Mouse (Mus musculus) spleen, postnatal 4 days (tissue): ENCODE measurements around the gene Psmb10.

Experiments
- DNase-seq, 2 experiments: peaks; one replicate each; pipeline ENCODE4 v3.0.0; 2022; ENCODE audit warnings: low spot score in 2 of 2

Gene Psmb10

GRCm38 (mm10) chr8:105937496-105938305 is 543 bp downstream of the Psmb10 start:
- DNase-seq = peak; percentile 44 to 75

GRCm38 (mm10) chr8:105936866-105937475 is 1.3 kb downstream of the Psmb10 start:
- peak; percentile 83 to 89 for DNase-seq

DNA sequence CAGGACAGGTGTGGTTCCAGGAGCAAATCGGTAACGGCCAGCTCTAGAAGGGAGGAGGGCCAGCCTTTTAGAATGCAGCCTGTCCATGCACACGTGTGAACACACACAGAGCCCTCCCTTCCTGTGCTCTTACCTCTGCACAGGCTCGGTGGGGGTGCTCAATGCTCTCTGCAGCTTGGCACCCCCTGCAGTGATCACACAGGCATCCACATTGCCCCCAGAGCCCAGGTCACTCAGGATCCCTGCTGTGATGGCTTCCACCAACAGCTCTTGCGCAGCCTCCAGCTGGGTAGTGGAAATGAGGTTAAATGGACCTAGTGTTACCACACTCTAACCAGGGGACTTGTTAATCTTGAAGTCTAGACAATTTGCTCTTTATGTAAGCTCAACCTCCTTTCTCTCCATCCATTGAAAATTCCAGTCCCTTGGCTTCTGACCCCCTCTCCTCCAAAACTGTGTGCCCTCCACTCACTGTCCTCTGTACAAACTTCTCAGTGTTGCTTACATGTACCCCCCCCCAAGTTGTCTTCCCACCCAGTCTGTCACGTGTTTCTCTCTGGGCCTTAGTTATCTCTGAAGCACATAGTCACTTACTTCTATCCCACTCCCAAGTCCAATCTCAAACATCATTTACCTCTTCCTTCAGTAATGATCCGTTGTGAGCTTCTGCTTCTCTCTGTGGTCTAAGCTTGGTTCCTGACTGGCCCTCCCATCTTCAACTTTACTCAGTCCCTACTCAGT is 2.2 kb downstream of the Psmb10 start:
- peak in 1 of 2 experiments; percentile 60 for DNase-seq

DNA sequence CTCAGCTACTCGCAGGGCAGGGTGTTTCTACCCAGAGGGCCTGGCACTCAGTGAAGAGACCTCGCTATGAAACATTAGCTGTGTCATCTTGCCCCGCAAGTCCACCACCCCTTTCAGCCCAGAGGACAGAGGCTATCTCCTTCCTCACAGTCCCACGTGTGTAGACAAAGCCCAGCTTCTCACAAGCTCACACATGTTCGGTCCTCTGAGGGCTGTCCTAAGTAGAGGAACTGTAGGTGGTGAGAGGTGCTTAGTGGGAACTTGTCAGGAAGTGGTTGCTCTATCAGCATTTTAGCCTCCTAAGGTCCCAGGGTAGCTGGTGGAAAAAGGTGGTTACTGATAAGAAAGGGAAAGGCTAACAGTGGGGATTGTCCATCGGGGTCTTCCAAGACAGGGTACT is 3.1 kb downstream of the Psmb10 start:
- no peak for DNase-seq

- no peak for DNase-seq
These were observed 4.5 kb downstream of the Psmb10 start, which contains the start of gene Ctrl for GRCm38 (mm10) chr8:105933762-105934161. Gene Ctrl (minus strand): TSS chr8:105933862.

- DNase-seq = peak in 1 of 2 experiments; percentile 61
These were observed 5.7 kb downstream of the Psmb10 start for GRCm38 (mm10) chr8:105932525-105932924.

- no peak for DNase-seq
These were observed 7.0 kb downstream of the Psmb10 start for GRCm38 (mm10) chr8:105931271-105931670.

DNA sequence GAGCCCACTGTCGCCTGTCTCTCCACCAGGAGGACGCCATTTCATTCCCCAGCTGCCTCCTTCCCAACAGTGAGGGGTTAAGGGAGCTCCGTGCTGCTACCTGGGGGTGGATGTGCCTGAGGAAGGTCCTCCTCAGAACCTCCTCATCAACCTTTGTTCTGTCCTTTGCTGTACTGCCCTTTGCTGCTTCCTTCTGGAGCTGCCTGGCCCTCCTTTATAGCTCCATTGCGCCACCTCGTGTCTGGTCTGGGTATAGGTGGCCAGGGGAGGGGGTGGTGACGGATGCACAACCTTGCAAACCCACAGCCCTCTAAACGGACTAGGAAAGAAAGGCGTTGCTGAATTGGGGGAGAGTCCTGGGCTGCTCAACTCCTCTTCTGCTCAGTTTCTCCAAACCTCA is 7.6 kb downstream of the Psmb10 start:
- peak; percentile 87 to 98 for DNase-seq

GRCm38 (mm10) chr8:105925123-105925522 is 13.1 kb downstream of the Psmb10 start:
- DNase-seq = no peak

GRCm38 (mm10) chr8:105919390-105919789 is 18.9 kb downstream of the Psmb10 start:
- DNase-seq = no peak

- DNase-seq = no peak
These were observed 37.2 kb downstream of the Psmb10 start for GRCm38 (mm10) chr8:105900941-105901616.

DNA sequence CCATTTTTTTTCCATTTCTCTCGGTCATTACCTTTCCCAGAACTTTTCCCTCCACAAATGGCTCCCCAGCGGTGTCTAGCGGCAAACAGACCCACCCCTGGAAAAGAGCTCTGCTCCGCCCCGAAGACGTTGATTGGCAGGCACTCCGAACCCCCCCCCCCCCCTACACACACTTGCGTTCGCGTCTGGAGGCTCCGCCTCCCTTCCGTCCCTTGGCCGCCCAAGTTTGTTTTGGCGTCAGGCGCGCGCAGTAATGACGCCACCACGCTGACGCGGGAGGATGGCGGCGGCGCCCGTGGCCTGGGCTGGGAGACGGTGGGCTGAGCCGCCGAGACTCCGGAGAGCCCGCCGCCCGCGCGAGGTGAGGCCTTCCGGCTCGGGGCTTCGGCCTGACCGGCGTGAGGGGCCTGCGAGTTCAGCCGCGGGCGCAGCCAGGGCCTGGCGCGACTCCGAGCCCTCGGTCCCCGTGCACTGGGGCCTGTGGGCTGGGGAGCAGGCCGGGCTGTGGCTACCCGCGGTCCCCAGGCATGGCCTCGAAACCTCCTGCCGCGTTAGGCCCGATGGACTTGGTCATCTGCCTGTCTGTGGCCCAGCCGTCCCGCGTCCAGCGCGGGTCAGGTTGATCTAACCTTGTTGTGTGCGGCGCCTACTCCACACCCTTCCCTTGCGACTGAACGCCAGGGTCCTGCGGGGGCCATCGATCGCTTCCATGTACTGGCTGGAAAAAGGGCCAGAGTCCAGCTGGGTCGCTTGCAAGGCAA is 37.9 kb downstream of the Psmb10 start, which contains the start of gene Pskh1:
Pskh1 (plus strand) TSS at position 262 of the 761 bp plus-strand sequence.
- DNase-seq = peak; percentile 89 to 95

DNA sequence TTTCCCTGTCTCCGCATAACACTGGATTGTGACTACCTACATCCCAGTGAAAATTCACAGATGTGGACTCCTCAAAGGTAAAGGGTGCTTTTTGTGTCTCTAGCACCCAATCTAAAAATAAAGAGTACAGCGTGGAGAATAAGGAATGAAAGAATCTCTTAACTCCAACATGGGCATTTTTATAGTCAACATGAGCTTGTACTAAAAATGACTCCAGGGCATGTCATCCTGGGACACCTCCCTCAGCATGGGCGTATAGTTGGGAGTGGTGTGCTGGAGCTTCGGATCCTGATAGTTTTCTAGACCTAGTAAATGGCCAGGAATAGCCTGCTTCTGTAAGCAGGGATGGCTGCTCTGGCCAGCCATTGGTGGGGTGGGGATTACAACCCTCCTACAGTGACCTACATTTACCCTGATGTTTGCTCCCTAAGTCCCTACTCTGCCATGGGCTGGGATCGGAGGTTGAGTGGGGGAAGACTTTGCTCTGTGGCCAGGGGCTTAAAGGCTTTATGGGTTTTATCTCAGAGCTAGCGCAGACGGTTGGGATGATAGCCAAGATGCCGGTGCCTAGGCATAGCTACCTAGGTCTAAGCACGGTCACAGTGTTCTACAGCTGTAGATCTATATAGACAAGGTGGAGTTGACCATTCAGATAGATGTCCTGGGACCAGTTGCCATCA is 40.3 kb downstream of the Psmb10 start:
- no peak for DNase-seq

DNA sequence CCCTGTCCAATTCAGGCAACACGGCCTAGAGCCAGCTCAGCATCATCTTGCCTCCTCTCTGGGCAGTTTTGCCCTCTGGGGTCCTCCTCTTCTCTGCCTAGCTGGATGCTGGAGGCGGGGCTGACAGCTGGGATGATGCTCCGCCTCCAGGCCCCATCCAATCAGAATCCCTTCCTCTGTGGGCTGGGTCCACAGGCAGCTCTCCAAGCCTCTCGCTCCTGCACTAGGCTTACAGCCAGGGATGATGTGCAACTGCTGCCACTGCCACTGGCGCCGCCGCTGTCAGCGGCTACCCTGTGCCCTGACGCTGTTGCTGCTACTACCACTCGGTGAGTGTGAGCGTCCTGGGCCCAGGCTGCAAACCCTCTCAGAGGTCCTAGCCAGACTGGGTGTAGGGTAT is 44.9 kb downstream of the Psmb10 start, which contains the start of gene Nrn1l:
Nrn1l (plus strand) TSS at position 229 of the 400 bp plus-strand sequence.
- DNase-seq = peak in 1 of 2 experiments; percentile 46

GRCm38 (mm10) chr8:105892432-105892831 is 45.8 kb downstream of the Psmb10 start:
- no peak for DNase-seq

- DNase-seq = no peak
These were observed 47.4 kb downstream of the Psmb10 start for GRCm38 (mm10) chr8:105890870-105891269.

- DNase-seq = no peak
These were observed 48.3 kb downstream of the Psmb10 start for GRCm38 (mm10) chr8:105889756-105890465.
